Mouse (Mus musculus) liver, embryonic 16.5 days (tissue): ENCODE measurements around the gene Nfkbia. TPM values are rescaled to one million over a fixed set of nuclear protein-coding genes. Genes with fewer than 3 reads are reported as not detected.

Experiments
- ATAC-seq: fragments of 200-750 bp; cut with Nextera tagmentation; 2 replicates; pipeline ENCODE4 v1.8.0; 2017; ENCODE audit warnings: low read depth, mild to moderate bottlenecking, moderate number of reproducible peaks, moderate library complexity
- H3K27ac ChIP-seq: fragments of 300-500 bp; sonication (generic); 2 replicates; pipeline ENCODE4 v1.5.1; 2014; ENCODE audit warnings: mild to moderate bottlenecking, low read length
- H3K27me3 ChIP-seq: fragments of 300-500 bp; sonication (generic); 2 replicates; pipeline ENCODE4 v1.6.1; 2014; ENCODE audit warnings: low read depth, low read length, mixed read lengths; ENCODE audit not compliant: control insufficient read depth, insufficient read depth
- H3K36me3 ChIP-seq: fragments of 300-500 bp; sonication (generic); 2 replicates; pipeline ENCODE4 v1.6.1; 2014; ENCODE audit warnings: mild to moderate bottlenecking; ENCODE audit not compliant: control insufficient read depth, insufficient read depth
- H3K4me1 ChIP-seq: fragments of 300-500 bp; sonication (generic); 2 replicates; pipeline ENCODE4 v1.6.1; 2014; ENCODE audit warnings: low read depth, low read length, mixed read lengths; ENCODE audit not compliant: control insufficient read depth
- H3K4me2 ChIP-seq: fragments of 300-500 bp; sonication (generic); 2 replicates; pipeline ENCODE4 v1.6.1; 2014; ENCODE audit warnings: low read depth, low read length, mixed read lengths
- H3K4me3 ChIP-seq: fragments of 300-500 bp; sonication (generic); 2 replicates; pipeline ENCODE4 v1.5.1; 2014; ENCODE audit warnings: low read depth, mild to moderate bottlenecking, low read length
- H3K9ac ChIP-seq: fragments of 300-500 bp; sonication (generic); 2 replicates; pipeline ENCODE4 v1.6.1; 2014; ENCODE audit warnings: low read depth, low read length
- H3K9me3 ChIP-seq: fragments of 300-500 bp; sonication (generic); replicated peaks from 2 replicates; pipeline ENCODE4 v1.6.1; 2016; ENCODE audit warnings: low read length; ENCODE audit not compliant: control insufficient read depth
- WGBS: fragments of 180-500 bp; shearing (Covaris S2); extraction: QIAGEN DNeasy Blood & Tissue Kit; methylation state at CpG from one replicate; pipeline ENCODE4 v1.1.7; 2014; ENCODE audit not compliant: insufficient replicate concordance; 5-methylcytosine and 5-hydroxymethylcytosine counted together
- polyA plus RNA-seq: library from polyadenylated mRNA; unstranded; fragments of >200 nt; fragmentation: Nextera tagmentation; extraction: Ambion mirVana; gene quantifications from 2 replicates; pipeline ENCODE4 v1.2.1, GENCODE M21; 2015

The Nfkbia gene
- polyA plus RNA-seq, 1 experiment from 2014 or later, result 24.5 TPM

DNA sequence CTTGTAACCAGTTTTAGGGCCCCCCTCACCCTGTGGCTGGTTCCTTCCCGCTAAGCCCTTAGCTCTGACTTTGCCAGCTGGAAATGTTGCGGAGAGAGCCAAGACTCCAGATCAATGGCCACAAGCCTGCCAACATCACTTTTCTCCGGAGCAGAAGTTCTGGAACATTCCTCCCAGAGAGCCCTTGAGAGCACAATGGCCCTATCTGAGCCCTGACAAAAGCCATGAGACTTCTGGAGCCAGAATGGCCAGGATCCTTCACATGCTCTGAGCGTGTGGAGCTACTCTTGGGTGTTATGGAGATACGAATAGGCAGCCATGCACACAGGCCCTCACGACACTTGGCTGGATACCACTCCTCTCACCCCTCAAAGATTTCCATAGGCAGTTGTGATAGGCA is 7.6 kb downstream of the Nfkbia start:
- 80% methylated on average over 6 of the region's 6 CpGs for WGBS

DNA sequence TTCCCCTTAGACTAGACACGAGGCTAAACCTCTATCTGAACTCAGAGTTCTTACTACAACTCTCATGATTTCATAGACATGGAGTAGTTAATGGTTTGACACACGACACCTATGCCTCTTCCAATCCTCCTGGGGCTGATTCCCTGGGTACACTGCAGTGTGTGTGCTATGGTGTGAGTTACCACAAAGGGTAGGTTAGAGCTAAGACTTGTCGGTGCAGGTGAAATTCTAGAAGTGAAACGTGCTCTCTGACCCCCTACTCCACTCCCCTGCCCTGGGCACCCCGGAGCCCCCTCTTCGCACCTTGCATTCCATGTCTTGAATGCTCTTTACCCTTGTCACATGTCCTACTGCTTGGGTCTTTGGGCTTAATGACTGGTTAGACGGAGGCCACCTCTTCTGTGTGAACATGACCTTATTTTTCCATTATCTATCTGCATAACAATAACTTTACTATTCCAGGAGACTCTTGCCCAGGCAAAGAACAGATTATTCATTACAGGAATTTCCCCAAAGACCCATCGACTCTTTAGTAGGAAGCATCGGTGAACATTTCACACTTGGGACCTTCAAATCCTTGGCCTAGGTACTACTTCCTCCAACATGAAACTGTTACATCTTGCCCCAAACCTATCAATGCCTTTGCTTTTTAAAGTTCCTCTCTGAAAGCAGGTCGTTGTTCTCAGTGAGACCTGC is 8.2 kb downstream of the Nfkbia start:
- 65% methylated on average over 10 of the region's 10 CpGs for WGBS
- Histone ChIP-seq H3K27me3 (no peaks in the 10 kb centered on the region), H3K9me3 (no peaks in the 10 kb centered on the region), H3K9ac (no peak overlapping the region), H3K4me2 (no peak overlapping the region), H3K27ac (no peak overlapping the region), H3K36me3 (no peaks in the 10 kb centered on the region; the same call in 1 of the 2 replicates), H3K4me1 (peaks cover 3% of the 10 kb centered on the region; the same call in 1 of the 2 replicates), H3K4me3 (no peak overlapping the region)
- no peak for ATAC-seq

More for the DNA sequence above, 7.6 kb downstream of the Nfkbia start:
- H3K4me1 ChIP-seq, result peaks cover 3% of the 10 kb centered on the region; the same call in 1 of the 2 replicates
- H3K9ac ChIP-seq, result no peak overlapping the region
- no peaks in the 10 kb centered on the region; the same call in 1 of the 2 replicates for H3K36me3 ChIP-seq
- H3K9me3 ChIP-seq, result no peaks in the 10 kb centered on the region
- H3K27me3 ChIP-seq, result no peaks in the 10 kb centered on the region
- no peak for ATAC-seq
- no peak overlapping the region for H3K4me2 ChIP-seq
- no peak overlapping the region for H3K27ac ChIP-seq
- no peak overlapping the region for H3K4me3 ChIP-seq

DNA sequence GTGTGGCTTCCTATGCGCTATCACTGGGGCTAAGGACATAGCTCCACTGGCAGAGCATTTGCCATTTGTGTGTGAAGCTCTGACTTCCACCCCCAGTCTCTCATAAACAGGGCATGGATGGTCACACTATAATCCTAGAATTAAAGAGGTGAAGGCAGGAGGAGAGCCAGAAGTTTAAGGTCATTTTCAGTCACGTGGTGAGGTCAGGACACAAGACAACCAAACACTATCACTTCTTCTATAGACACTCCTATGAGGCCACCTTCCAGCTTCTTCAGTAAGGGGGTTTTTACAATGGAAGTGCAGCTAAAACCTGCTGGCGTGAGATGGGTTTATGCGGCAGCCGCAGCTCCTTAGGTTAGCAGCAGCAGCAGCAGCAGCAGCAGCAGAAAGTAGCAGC is 8.9 kb downstream of the Nfkbia start:
- Histone ChIP-seq H3K36me3 (no peaks in the 10 kb centered on the region), H3K27me3 (no peaks in the 10 kb centered on the region), H3K9ac (no peak overlapping the region), H3K27ac (no peak overlapping the region), H3K9me3 (no peaks in the 10 kb centered on the region), H3K4me2 (no peak overlapping the region), H3K4me1 (no peaks in the 10 kb centered on the region; the same call in 1 of the 2 replicates), H3K4me3 (no peak overlapping the region)
- 71% methylated on average over 5 of the region's 5 CpGs for WGBS
- ATAC-seq, result no peak

DNA sequence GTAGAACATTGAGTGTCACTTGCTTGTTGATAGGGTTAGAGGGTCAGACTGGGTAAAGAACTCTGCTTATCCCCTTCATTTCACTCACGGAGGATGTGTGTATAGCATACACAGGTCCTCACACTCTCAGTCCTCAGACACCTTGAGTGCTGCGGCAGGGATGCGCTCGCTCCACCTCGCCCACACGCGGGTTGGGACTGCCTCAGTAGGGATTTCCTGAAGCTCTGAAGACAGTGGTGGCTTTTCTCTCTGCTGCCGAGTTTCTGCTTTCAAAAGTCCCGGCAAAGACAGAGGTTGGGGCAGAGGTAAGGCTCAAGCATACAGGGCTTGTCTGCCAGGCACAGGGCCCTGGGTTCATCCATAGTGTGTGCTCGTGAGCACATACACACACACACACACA is 9.7 kb downstream of the Nfkbia start:
- H3K4me2 ChIP-seq, result no peak overlapping the region
- H3K9me3 ChIP-seq, result no peaks in the 10 kb centered on the region
- 74% methylated on average over 10 of the region's 10 CpGs for WGBS
- H3K4me3 ChIP-seq, result no peak overlapping the region
- no peak overlapping the region for H3K9ac ChIP-seq
- no peak overlapping the region for H3K27ac ChIP-seq
- ATAC-seq, result no peak
- no peaks in the 10 kb centered on the region for H3K36me3 ChIP-seq
- H3K27me3 ChIP-seq, result no peaks in the 10 kb centered on the region
- H3K4me1 ChIP-seq, result no peaks in the 10 kb centered on the region; the same call in 1 of the 2 replicates

DNA sequence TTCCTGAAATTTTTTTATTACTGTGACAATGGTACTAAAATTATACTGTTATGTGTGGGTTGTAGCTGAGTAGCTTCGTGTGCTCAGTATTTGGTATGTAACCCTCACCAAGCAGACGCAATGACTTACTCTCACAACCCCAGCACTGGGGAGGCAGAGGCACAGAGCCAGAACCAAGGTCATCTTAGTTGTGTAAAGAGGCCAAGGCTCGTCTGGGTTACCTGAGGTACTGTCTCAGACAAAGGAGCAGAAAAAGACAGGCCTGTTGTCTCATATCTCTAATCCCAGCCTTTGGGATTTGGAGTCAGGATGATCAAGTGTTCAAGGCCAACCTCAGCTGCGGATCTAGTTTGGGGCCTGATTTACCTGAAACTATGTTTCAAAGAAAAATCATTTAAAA is 10.7 kb downstream of the Nfkbia start:
- H3K4me3 ChIP-seq, result no peak overlapping the region
- no peak overlapping the region for H3K4me2 ChIP-seq
- H3K27ac ChIP-seq, result no peak overlapping the region
- no peak for ATAC-seq
- H3K9me3 ChIP-seq, result no peaks in the 10 kb centered on the region
- WGBS, result 60% methylated on average over 4 of the region's 4 CpGs
- H3K36me3 ChIP-seq, result no peaks in the 10 kb centered on the region
- H3K4me1 ChIP-seq, result no peaks in the 10 kb centered on the region; the same call in 1 of the 2 replicates
- H3K9ac ChIP-seq, result no peak overlapping the region
- no peaks in the 10 kb centered on the region for H3K27me3 ChIP-seq

DNA sequence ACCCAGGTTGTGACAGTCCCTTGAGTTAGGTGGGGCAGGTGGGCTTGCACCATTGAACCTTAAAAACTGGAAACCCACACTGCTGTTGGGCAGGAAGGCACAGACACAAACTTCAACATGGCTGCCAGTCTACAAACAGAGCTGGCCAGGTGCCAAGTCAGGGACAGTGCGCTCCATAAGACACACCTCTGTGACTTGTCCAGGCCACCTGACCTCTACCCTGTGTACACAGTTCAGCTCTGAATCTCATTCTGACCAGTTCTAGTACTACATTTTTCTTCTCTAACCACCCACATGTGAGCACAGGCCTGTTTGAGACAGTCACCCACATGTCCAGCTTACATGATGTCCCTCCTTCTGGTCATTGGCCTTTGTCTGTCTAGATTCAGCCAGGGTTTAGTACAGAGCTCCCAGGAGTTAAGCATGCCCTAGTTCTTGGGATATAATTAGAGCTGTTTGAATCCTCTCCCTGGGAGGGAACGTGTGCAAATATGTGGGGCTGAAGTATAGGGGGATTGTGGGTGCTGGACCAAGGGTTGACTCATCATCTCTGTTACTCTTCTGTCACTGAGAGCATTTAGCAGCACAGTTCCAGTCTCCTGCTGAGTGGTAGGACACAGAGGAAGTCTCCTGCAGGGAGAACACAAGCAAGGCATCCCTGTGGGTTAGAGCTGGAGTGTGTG is 11.8 kb downstream of the Nfkbia start:
- H3K27me3 ChIP-seq, result no peaks in the 10 kb centered on the region
- H3K27ac ChIP-seq, result no peak overlapping the region
- ATAC-seq, result peak; percentile 82
- no peak overlapping the region for H3K4me3 ChIP-seq
- H3K9me3 ChIP-seq, result no peaks in the 10 kb centered on the region
- H3K4me1 ChIP-seq, result no peaks in the 10 kb centered on the region; the same call in 1 of the 2 replicates
- no peaks in the 10 kb centered on the region for H3K36me3 ChIP-seq
- H3K4me2 ChIP-seq, result no peak overlapping the region
- H3K9ac ChIP-seq, result no peak overlapping the region
- WGBS, result 64% methylated on average over 2 of the region's 2 CpGs

DNA sequence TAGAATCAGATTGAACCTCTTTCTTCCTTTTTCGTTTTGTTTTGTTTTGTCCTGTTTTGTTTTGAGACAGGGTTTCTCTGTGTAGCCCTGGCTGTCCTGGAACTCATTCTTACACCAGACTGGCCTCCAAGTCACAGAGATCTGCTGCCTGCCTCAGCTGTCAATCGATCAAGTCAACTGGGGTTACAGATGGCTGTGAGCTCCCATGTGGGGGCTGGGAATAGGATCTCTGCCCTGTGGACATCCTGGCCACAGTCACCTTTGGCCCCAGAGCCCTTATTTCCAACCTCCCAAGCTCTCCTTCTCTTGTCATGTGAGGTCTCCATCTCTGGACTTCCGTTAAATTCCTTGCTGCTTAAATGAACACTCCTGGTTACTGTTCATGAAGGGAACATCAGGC is 13.5 kb downstream of the Nfkbia start:
- Histone ChIP-seq H3K36me3 (no peaks in the 10 kb centered on the region), H3K27ac (no peak overlapping the region)
- WGBS, result 66% methylated on average over 3 of the region's 3 CpGs

DNA sequence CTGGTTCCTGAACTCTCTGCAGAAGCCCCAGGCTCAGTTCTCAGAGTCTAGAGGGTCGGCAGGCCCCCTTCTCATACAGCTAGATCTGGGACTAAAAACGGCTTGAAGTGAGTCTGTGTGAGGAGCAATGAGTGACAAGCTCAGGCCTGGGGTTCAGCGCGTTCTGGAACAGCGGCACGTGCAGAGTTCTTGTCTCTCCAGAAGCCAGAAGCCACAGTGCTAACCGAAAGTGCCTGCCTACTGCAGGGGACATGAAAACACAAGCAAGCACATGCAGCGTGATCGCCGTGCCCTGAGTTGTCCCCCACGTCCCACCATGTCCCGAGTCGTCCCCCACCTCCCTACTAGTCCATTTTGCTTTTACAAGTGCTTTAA is 18.3 kb downstream of the Nfkbia start:
- Histone ChIP-seq H3K4me2 (no peak overlapping the region), H3K4me3 (no peak overlapping the region), H3K36me3 (no peaks in the 10 kb centered on the region), H3K9me3 (no peaks in the 10 kb centered on the region), H3K27ac (no peak overlapping the region), H3K27me3 (no peaks in the 10 kb centered on the region), H3K9ac (no peak overlapping the region), H3K4me1 (peaks cover 11% of the 10 kb centered on the region)
- no peak; the same call in 1 of the 2 replicates for ATAC-seq
- WGBS, result 55% methylated on average over 13 of the region's 13 CpGs

More for the DNA sequence above, 13.5 kb downstream of the Nfkbia start:
- H3K4me1 ChIP-seq, result peaks cover 4% of the 10 kb centered on the region
- H3K4me2 ChIP-seq, result no peak overlapping the region
- H3K27me3 ChIP-seq, result no peaks in the 10 kb centered on the region
- H3K9ac ChIP-seq, result no peak overlapping the region
- no peak for ATAC-seq
- no peaks in the 10 kb centered on the region for H3K9me3 ChIP-seq
- H3K4me3 ChIP-seq, result no peak overlapping the region
